Mouse (Mus musculus): ENCODE measurements around the gene Lypd6b.

DNA sequence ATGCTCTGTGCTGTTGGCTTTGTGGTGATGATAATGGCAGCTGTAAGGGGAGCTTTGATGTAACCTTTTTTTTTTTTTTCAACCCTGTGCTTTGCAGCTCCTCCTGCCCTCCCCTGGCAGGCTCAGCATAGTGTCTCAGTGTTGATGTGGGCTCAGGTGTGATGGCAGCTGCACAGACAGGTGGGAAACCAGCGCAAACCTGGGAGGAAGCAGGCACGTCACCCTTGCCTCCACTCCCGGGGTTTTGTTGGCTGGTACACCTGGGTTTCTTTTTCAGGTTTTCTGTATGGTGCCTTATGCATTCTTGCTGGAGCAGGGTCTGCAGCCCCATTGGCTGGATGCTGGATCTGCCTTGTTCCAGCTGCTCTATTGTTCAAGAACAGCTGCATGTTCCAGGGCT lies 29.7 kb downstream of the Lypd6b start:
- TF ChIP-seq CTCF (IDR thresholded peaks at IDR 0.05; ENCODE audit: low read depth, low read length) (no peak), POLR2A (IDR thresholded peaks at IDR 0.05; ENCODE audit: extremely low read depth, insufficient read depth, low read length) (no peak)
